Mouse (Mus musculus): ENCODE data around the gene Krt18. TPM values are rescaled to one million over a fixed set of nuclear protein-coding genes. Genes with fewer than 3 reads are reported as not detected.
A peak's percentile ranks its signal among the peaks of the same experiment; 100 is the strongest.

Gene Krt18
- total RNA-seq, 2 experiments from 2014 or later = 0.18 to 0.29 TPM

- peak; percentile 27 for DNase-seq
These were observed 17.3 kb upstream of the Krt18 start for GRCm38 (mm10) chr15:102010569-102011245.

- no peak for DNase-seq
These were observed 15.7 kb upstream of the Krt18 start for GRCm38 (mm10) chr15:102012260-102012765.

- DNase-seq = no peak
These were observed 14.3 kb upstream of the Krt18 start for GRCm38 (mm10) chr15:102013651-102014050.

- no peak for DNase-seq
These were observed 13.1 kb upstream of the Krt18 start for GRCm38 (mm10) chr15:102014848-102015247.

GRCm38 (mm10) chr15:102016096-102016495 lies 11.9 kb upstream of the Krt18 start:
- DNase-seq = no peak

GRCm38 (mm10) chr15:102016787-102017186 lies 11.2 kb upstream of the Krt18 start:
- DNase-seq = peak; percentile 36

GRCm38 (mm10) chr15:102017918-102018463 lies 10.0 kb upstream of the Krt18 start:
- peak; percentile 21 for DNase-seq

- DNase-seq = no peak
These were observed 5.5 kb upstream of the Krt18 start for GRCm38 (mm10) chr15:102022481-102022880.

GRCm38 (mm10) chr15:102023888-102024287 lies 4.1 kb upstream of the Krt18 start:
- no peak for DNase-seq

GRCm38 (mm10) chr15:102025136-102025872 lies 2.7 kb upstream of the Krt18 start:
- DNase-seq = no peak

GRCm38 (mm10) chr15:102026430-102026829 lies 1.6 kb upstream of the Krt18 start:
- no peak for DNase-seq

GRCm38 (mm10) chr15:102034121-102035053 lies 6.4 kb downstream of the Krt18 start:
- no peak for DNase-seq

GRCm38 (mm10) chr15:102040277-102040676 lies 12.3 kb downstream of the Krt18 start:
- DNase-seq = no peak

GRCm38 (mm10) chr15:102041951-102042350 lies 14.0 kb downstream of the Krt18 start:
- DNase-seq = no peak

GRCm38 (mm10) chr15:102044745-102045144 lies 16.8 kb downstream of the Krt18 start:
- no peak for DNase-seq

GRCm38 (mm10) chr15:102045691-102046090 lies 17.7 kb downstream of the Krt18 start:
- DNase-seq = no peak

GRCm38 (mm10) chr15:102048006-102048405 lies 20.0 kb downstream of the Krt18 start:
- DNase-seq = no peak

GRCm38 (mm10) chr15:102049871-102050270 lies 21.9 kb downstream of the Krt18 start:
- no peak for DNase-seq

GRCm38 (mm10) chr15:102051920-102052683 lies 24.1 kb downstream of the Krt18 start:
- DNase-seq = no peak

GRCm38 (mm10) chr15:102056495-102057174 lies 28.7 kb downstream of the Krt18 start:
- DNase-seq = no peak
